Mouse (Mus musculus) lung, adult 18-20 months (tissue): Measurements from ENCODE around the gene Ctsa.
A peak's percentile ranks its signal among the peaks of the same experiment; 100 is the strongest.
"Not testable (repeated sequence)": the region's sequence is repeated elsewhere in the genome, so short reads cannot be mapped to it uniquely, and the experiment has no call there.

ENCODE experiments used
- DNase-seq, 2 experiments: peaks; one replicate each; pipeline ENCODE4 v3.0.0; 2022; ENCODE audit warnings: mixed read lengths in 2 of 2

Ctsa gene

DNA sequence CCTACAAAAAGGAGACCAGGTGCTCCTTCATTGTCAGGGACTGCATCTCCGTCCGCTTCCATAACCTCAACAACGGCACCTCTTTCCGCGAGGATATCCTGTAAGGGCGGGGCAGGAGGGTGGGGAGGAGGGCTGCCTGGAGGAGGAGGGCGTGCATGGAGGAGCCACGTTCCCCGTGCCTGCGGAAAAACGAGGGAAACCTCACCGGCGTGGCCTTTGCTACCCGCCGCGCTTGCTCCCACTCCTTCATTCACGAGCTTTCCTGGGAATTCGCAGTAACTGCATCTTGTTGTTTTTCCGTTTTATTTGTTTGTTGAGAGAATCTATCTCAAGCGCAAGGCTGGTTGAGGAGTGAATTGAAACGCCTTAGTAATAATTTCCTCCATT lies 27.3 kb upstream of the Ctsa start:
- DNase-seq, result no peak

DNA sequence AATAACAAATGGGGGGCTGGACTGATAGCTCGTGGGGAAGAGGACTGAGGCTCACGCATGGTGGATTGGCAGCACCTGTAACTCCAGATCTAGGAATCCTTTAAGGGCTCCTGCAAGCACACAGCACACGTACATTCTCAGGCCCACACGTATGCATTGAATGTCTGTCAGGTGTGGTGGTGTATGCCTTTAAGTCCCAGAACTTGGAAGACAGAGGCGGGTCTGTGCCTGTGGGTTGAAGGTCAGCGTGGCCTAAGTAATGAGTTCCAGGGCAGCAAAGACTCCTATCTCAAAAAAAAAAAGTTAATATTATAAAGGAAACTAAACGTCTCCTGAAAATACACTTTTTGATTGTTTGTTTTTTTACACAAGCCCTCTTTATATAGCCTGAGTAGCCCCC lies 26.1 kb upstream of the Ctsa start:
- DNase-seq, result no peak

DNA sequence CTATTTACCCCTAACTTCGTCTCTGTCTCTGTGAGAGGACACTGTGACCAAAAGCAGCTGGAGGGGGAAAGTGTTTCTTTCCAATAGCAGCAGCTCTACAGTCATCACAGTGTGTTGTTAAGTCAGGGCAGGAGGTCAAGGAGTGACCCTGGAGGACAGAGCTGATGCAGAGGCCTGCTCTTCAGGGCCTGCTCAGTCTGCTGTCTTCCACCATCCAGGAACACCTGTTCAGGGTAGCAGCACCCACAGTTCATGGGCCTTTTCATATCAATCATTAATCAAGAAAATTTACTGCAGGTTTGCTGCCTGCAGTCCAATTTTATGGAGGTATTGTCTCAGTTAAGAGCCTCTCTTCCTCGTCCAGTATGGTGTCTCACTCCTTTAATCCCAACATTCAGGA lies 19.1 kb upstream of the Ctsa start:
- DNase-seq, result no peak

DNA sequence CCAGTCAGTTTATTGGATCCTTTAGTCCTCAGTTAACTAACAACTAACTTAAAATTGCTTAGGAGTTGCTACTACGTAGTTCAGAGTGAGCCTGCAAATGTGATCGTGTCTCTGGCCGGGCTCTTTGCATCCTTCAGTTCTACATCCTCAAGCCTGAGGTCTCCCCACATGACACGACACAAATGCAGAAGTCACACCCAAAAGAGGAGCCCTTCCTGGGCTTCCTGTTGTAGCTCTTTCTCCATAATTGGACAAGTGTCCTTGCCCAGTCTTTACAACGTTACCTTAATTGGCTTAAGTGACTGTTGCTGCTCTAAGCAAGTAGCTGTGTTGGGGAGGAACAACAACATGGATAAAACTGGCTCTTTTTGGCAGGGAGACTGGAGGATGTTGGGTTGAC lies 17.3 kb upstream of the Ctsa start:
- DNase-seq, result no peak

DNA sequence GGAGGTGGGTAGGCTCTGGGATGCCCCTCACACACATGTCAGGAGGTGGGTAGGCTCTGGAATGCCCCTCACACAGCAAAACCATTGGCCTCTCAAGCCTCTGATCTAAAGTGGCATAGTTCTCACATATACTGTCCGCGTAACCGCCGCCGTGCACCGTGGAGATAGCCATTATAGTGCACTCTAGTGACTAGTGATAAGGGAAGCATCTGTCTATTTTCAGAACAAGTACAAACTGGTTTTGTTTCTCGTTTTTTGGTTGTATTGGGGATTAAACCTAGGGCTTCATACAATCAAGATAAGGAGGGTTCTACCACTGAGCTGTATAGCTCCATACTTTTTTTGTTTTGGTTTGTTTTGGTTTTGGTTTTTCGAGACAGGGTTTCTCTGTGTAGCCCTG lies 16.9 kb upstream of the Ctsa start:
- no peak for DNase-seq

GRCm38 (mm10) chr2:164817206-164817605 lies 15.5 kb upstream of the Ctsa start:
- no peak for DNase-seq

- peak in 1 of 2 experiments; percentile 29 for DNase-seq
Observed at GRCm38 (mm10) chr2:164817703-164818102, 15.0 kb upstream of the Ctsa start.

GRCm38 (mm10) chr2:164821060-164821459 lies 11.6 kb upstream of the Ctsa start:
- no peak for DNase-seq

- DNase-seq, result peak; percentile 99
Observed at GRCm38 (mm10) chr2:164822636-164823165, 10.0 kb upstream of the Ctsa start, which contains the start of gene Zswim1. Gene Zswim1 (plus strand): TSS chr2:164822686.

- DNase-seq, result peak in 1 of 2 experiments; percentile 35
Observed at GRCm38 (mm10) chr2:164823181-164823585, 9.5 kb upstream of the Ctsa start.

DNA sequence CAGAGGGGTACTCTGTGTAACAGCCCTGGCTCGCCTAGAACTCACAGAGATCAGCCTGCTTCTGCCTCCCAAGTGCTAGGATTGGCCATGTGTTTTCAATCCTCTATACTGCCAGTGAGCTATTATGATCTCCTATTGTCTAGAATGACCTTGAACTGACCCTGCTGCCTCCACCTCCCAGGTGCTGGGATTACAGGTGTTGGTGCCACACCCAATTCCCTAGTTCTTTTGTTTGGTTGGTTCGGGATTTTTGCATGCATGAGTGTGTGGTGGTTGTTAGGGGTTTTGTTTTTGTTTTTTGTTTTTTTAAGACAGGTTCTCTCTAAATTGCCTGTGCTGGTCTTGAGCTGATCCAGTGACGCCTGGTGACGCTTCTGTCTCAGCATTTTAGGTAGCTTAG lies 8.7 kb upstream of the Ctsa start:
- no peak for DNase-seq

- DNase-seq, result no peak
Observed at GRCm38 (mm10) chr2:164825521-164825920, 7.2 kb upstream of the Ctsa start.

DNA sequence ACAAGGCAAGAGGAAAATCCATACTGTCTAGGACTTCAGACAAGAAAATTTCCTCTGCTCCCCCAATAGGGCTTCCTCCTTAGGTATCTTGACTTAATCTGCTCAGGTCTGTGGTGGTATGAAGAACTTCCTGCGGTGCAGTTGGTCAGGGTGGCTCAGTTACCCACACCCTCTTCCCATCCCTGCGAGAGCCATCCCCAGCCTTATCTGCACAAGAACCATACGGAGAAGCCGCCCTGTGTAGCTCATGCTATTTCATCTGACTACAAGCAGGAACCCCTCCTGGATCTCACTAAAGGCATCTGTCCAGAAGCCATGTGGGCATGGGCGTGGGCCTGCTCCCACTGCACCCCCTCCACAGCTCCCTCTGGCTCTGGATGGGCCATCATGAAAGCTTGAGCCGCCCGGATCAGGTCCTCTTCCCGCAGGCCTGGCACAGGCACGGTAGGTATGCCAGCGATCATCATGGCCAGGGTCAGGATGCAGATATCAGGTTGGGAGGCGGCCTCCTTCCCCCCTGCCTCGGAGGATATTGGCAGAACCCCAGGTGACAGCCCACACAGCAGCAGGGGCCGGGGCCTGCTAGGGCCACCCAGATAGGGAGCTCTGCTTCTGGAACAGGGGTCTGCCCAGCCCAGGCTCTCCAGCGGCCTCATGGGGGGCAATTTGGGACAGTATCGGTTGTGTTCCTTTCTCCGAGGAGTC lies 5.4 kb upstream of the Ctsa start:
- DNase-seq, result no peak

GRCm38 (mm10) chr2:164828437-164828836 lies 4.2 kb upstream of the Ctsa start, which contains the start of gene Spata25:
Gene Spata25 (minus strand): TSS chr2:164828537.
- no peak for DNase-seq

GRCm38 (mm10) chr2:164829090-164829489 lies 3.6 kb upstream of the Ctsa start:
- DNase-seq, result no peak

DNA sequence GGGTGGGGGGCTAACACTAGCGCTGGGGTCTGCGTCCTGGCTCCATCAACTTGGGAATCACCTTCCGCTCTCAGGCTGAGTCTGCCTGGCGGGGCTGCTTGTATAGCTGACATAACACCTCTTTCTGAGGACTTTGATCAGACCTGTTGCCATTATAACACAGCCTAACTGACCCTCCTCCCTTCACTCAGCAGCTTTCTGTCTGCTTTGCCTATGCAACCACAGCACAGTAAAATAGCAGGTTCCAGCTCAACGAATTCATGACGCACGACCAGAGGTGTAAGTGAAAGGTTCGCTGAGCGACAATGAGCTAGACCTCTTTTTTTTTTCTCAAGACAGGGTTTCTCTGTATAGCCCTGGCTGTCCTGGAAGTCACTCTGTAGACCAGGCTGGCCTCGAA lies 1.6 kb upstream of the Ctsa start:
- DNase-seq, result no peak

- no peak for DNase-seq
Observed at GRCm38 (mm10) chr2:164832032-164832747, 483 bp upstream of the Ctsa start.

- DNase-seq, result peak; percentile 91 to 92
Observed at GRCm38 (mm10) chr2:164833314-164833959, 764 bp downstream of the Ctsa start, which contains the start of gene Neurl2. Gene Neurl2 (minus strand): TSS chr2:164833456.

DNA sequence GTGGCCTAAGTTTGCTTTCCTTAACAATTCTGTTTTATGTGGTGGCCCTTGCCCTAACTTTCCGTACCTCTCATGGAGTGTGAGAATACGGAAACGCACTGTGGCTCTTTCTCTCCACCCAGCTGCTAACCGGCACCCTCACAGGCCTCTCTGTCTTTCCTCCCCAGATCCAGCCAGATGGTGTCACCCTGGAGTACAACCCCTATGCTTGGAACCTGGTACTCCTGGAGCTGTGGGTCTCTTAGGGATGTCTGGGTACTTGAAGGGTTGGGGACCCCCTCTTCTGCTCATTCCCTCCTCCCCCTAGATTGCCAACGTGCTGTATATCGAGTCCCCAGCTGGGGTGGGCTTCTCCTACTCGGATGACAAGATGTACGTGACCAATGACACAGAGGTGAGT lies 1.9 kb downstream of the Ctsa start:
- DNase-seq, result peak in 1 of 2 experiments; percentile 37

- no peak for DNase-seq
Observed at GRCm38 (mm10) chr2:164835164-164835563, 2.5 kb downstream of the Ctsa start.

- no peak for DNase-seq
Observed at GRCm38 (mm10) chr2:164845782-164846181, 13.1 kb downstream of the Ctsa start.

GRCm38 (mm10) chr2:164850061-164850460 lies 17.4 kb downstream of the Ctsa start:
- no peak for DNase-seq

DNA sequence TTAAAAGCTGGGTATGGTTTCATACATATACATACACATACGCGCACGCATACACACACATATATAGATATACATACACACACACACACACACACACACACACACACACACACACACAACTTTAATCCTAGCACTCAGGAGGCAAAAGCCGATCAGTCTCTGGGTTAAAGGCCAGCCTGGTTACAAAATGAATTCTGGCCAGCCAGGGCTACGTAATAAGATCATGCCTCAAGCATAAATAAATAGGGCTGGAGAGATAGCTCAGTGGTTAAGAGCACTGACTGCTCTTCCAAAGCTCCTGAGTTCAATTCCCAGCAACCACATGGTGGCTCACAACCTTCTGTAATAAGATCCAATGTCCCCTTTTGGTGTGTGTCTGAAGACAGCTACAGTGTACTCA lies 22.9 kb downstream of the Ctsa start:
- not testable (repeated sequence) for DNase-seq
